Mouse (Mus musculus): Measurements from ENCODE around the gene Sbk2.

- no peak for TF ChIP-seq CTCF (IDR thresholded peaks at IDR 0.05; ENCODE audit: extremely low read depth, insufficient read depth, low read length)
- TF ChIP-seq POLR2A (IDR thresholded peaks at IDR 0.05; ENCODE audit: extremely low read depth, insufficient read depth, low read length), result 0 out of 2 replicates have a peak, but pooled peaks have one; percentile 9
Observed at GRCm38 (mm10) chr7:4915669-4916416, 48.4 kb downstream of the Sbk2 start.
